Mouse (Mus musculus): ENCODE results near the gene Erc2. TPM values are rescaled to one million over a fixed set of nuclear protein-coding genes. Genes with fewer than 3 reads are reported as not detected.

The Erc2 gene
- polyA plus RNA-seq, 1 experiment from 2014 or later = 8.1 TPM

DNA sequence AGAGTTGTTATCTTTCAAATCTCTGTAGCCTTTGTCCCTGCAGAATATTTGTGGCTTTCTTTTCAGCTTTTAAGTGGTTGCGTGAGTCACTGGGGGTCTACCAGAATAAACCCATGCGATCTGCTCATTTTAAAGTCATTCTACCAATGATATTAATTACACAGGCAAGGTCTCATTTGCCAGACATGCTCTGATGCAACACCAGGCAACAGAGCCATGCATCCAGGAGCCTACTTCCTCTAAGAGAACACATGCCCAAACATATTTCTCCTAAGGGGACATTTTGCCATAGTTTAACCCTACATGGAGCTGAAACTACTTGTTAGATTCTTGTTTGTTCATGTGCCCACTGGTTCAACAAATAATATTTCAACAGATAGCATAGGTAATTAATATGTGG, 584.1 kb downstream of the Erc2 start:
- Histone ChIP-seq H3K36me3 (no peaks in the 10 kb centered on the region), H3K9ac (replicated peaks) (no peak overlapping the region), H3K27me3 (no peaks in the 10 kb centered on the region), H3K4me2 (no peak overlapping the region), H3K4me1 (replicated peaks) (peaks cover 16% of the 10 kb centered on the region; the same call in 1 of the 2 replicates), H3K4me3 (replicated peaks) (no peak overlapping the region), H3K9me3 (no peaks in the 10 kb centered on the region), H3K27ac (no peak overlapping the region)
- WGBS = 88% methylated on average over 2 of the region's 2 CpGs
- no peak for ATAC-seq (ENCODE audit: insufficient number of reproducible peaks, insufficient read depth, low FRiP score, low TSS enrichment, low read depth)

DNA sequence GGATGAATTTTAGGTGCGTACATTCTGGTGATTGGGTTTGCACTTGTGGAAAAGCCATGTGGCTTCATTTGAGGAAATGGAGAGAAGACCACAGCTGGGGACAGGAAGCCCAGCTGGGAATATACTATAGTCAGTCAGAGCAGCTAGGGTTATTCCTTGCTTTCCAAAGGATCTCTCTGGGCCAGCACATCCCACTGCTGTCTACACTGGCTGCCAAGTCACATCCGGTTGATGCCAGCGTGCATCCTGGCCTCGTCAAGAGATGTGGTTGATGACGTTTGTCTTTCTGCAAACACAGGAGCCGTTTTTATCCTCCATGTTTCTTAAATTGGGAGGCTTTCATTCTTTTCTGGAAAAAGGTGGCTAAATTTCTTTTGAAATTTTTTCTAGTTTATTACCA, 603.3 kb downstream of the Erc2 start:
- no peaks in the 10 kb centered on the region for H3K4me1 ChIP-seq (replicated peaks)
- 92% methylated on average over 6 of the region's 6 CpGs for WGBS
- H3K4me3 ChIP-seq (replicated peaks) = no peak overlapping the region
- no peaks in the 10 kb centered on the region for H3K36me3 ChIP-seq
- no peak for ATAC-seq (ENCODE audit: insufficient number of reproducible peaks, insufficient read depth, low FRiP score, low TSS enrichment, low read depth)
- H3K4me2 ChIP-seq = no peak overlapping the region
- H3K9ac ChIP-seq (replicated peaks) = no peak overlapping the region
- no peaks in the 10 kb centered on the region for H3K9me3 ChIP-seq
- H3K27me3 ChIP-seq = no peaks in the 10 kb centered on the region
- no peak overlapping the region for H3K27ac ChIP-seq

DNA sequence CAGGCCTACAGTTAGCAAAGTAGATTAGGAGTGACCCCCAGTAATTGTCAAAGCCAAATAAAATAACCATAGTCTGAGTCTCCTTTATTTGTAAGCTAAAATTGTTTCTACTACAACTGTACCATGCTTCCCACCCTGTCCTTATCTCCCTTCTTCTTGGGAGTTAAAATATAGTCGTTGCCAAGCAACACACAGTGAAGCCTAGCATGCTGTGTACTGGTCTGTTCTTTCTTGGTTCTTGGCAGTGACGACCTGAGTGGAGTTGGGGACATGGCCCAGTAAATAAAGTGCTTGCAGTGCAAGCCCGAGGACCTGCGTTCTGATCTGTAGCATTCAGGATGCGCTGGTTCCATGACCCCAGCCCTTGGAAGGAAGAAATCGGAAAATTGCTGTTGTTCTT, 608.3 kb downstream of the Erc2 start:
- WGBS = 90% methylated on average over 6 of the region's 6 CpGs
- ATAC-seq (ENCODE audit: insufficient number of reproducible peaks, insufficient read depth, low FRiP score, low TSS enrichment, low read depth) = no peak
- Histone ChIP-seq H3K4me1 (replicated peaks) (no peaks in the 10 kb centered on the region), H3K4me3 (replicated peaks) (no peak overlapping the region), H3K36me3 (no peaks in the 10 kb centered on the region), H3K27me3 (no peaks in the 10 kb centered on the region), H3K27ac (no peak overlapping the region), H3K9ac (replicated peaks) (no peak overlapping the region), H3K9me3 (no peaks in the 10 kb centered on the region), H3K4me2 (no peak overlapping the region)

DNA sequence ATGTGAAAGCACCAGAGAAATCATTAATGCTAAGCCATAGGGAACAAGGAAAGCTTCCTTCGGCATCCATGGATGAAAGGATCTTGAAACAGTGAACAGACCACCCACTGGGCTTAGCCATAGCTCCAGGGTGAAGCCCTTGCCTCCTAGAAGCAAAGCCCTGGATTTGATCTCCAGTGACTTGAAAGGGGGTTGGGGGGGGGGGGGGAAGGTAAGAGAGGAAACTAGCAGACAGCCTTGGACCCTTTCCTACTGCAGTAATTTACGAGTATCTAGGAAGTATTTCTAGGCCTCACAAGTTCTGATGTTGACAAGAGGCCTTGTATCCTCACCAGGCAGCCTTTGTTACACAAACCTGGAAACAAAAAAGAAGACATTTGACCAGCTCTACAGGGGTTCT, 609.0 kb downstream of the Erc2 start:
- H3K27ac ChIP-seq = no peak overlapping the region
- H3K27me3 ChIP-seq = no peaks in the 10 kb centered on the region
- H3K9me3 ChIP-seq = no peaks in the 10 kb centered on the region
- no peaks in the 10 kb centered on the region for H3K36me3 ChIP-seq
- H3K4me3 ChIP-seq (replicated peaks) = no peak overlapping the region
- no peak overlapping the region for H3K4me2 ChIP-seq
- WGBS = 58% methylated on average over 2 of the region's 2 CpGs
- no peak overlapping the region for H3K9ac ChIP-seq (replicated peaks)
- no peak for ATAC-seq (ENCODE audit: insufficient number of reproducible peaks, insufficient read depth, low FRiP score, low TSS enrichment, low read depth)
- no peaks in the 10 kb centered on the region for H3K4me1 ChIP-seq (replicated peaks)

DNA sequence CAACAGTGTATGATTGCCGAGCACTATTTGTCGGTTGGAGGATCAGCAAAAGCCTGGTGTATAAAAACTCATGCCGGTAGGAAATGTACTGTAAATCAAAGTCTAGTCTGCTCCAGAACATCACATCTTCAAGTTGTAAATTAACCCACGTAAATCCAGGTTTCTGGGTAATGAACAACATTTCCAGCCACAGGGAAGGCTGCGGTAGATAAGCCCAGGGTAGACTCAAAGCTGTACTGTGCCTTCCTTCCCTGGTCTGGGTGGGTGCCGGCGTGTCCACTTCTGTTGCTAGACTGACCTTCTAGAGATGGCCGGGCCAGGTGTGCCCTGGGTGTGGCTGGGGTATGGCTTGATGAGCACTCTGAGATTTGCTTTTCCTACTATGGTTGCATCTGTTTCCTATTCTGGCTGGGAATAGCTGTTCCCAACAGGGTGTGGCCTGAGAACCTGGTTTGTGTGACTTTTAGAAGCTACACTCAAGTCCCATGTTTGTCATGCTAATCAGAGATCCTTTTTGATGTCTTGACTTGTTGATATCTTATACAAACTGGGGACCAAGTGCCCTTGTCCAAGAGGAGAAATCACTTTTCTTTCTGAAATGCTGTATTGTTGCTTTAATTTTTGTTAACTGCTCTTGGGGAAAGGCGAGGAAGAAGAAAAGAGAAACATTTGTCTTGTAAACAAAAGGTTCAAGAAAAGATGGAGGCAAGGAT, 616.3 kb downstream of the Erc2 start:
- ATAC-seq (ENCODE audit: insufficient number of reproducible peaks, insufficient read depth, low FRiP score, low TSS enrichment, low read depth) = no peak
- H3K27ac ChIP-seq = no peak overlapping the region
- H3K9ac ChIP-seq (replicated peaks) = no peak overlapping the region
- no peaks in the 10 kb centered on the region for H3K36me3 ChIP-seq
- peaks cover 34% of the 10 kb centered on the region for H3K4me1 ChIP-seq (replicated peaks)
- 57% methylated on average over 9 of the region's 9 CpGs for WGBS
- H3K4me2 ChIP-seq = no peak overlapping the region
- H3K27me3 ChIP-seq = no peaks in the 10 kb centered on the region
- H3K4me3 ChIP-seq (replicated peaks) = no peak overlapping the region
- no peaks in the 10 kb centered on the region for H3K9me3 ChIP-seq

DNA sequence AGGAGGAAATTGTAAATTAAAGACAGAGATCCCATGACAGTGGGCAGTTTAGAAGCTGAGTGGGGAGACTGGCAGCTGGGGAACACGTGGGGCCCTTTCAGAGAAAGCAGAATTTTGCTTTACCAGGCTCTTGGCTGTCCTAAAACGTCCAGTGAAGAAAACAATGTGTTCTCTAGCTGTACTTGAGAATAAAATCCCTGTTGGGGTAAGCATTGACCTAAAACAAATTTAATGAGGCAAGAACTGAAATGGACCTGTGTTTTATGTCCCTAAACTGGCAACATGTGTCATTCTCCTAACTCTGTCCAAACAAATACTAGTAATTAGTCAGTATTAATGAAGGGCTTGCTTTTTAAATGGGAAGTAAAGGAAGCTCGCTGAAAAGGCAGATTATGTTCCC, 617.9 kb downstream of the Erc2 start:
- H3K4me1 ChIP-seq (replicated peaks) = peaks cover 34% of the 10 kb centered on the region
- H3K4me3 ChIP-seq (replicated peaks) = no peak overlapping the region
- 9% methylated on average over 3 of the region's 3 CpGs for WGBS
- H3K9me3 ChIP-seq = no peaks in the 10 kb centered on the region
- H3K9ac ChIP-seq (replicated peaks) = no peak overlapping the region
- no peak; the same call in 1 of the 2 replicates for ATAC-seq (ENCODE audit: insufficient number of reproducible peaks, insufficient read depth, low FRiP score, low TSS enrichment, low read depth)
- peak overlapping the region; percentile 58 for H3K27ac ChIP-seq
- H3K4me2 ChIP-seq = no peak overlapping the region
- no peaks in the 10 kb centered on the region for H3K36me3 ChIP-seq
- H3K27me3 ChIP-seq = no peaks in the 10 kb centered on the region

DNA sequence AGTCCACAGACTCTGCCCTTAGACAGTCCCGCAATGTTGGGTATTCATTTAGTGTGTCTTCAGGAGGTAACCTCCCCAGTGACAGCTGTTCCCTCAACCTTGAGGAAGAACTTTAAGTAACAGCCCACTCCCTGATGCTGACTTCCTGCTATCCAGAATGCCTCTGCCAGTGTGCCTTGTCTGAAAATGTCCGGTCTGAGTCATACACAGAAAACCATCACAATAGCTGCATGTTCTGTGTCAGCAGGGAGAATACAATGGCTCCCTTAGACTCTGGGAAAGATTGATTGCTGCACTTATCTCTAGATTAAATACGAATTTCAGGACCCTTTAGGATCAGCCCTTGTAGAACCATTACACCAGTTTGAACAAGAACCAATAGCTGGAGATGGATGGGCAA, 620.5 kb downstream of the Erc2 start:
- Histone ChIP-seq H3K9me3 (no peaks in the 10 kb centered on the region), H3K4me2 (no peak overlapping the region), H3K9ac (replicated peaks) (no peak overlapping the region), H3K36me3 (no peaks in the 10 kb centered on the region), H3K27ac (no peak overlapping the region), H3K4me1 (replicated peaks) (peaks cover 34% of the 10 kb centered on the region), H3K27me3 (no peaks in the 10 kb centered on the region), H3K4me3 (replicated peaks) (no peak overlapping the region)
- 74% methylated on average over 3 of the region's 3 CpGs for WGBS
- ATAC-seq (ENCODE audit: insufficient number of reproducible peaks, insufficient read depth, low FRiP score, low TSS enrichment, low read depth) = no peak

DNA sequence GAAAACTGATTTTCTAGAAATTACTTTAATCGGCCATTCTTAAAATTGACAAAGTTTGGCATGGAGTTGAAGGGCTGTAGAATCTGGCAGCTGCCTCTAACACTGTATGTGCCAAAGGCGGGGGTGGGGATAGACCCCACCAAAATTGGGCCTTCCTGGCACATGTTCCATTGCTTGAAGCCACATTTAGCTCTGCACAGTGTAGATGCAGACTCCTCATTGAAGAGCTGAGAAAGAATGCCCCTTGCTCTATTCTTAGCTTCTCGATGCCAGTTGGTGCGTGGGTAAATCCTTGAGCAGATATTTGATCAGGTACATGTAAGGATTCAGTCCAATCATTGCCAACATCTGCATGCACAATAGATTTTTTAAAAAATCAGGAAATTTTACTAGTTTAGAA, 621.2 kb downstream of the Erc2 start:
- Histone ChIP-seq H3K4me2 (no peak overlapping the region), H3K27ac (no peak overlapping the region), H3K4me1 (replicated peaks) (peaks cover 33% of the 10 kb centered on the region), H3K9ac (replicated peaks) (no peak overlapping the region), H3K9me3 (no peaks in the 10 kb centered on the region), H3K36me3 (no peaks in the 10 kb centered on the region), H3K4me3 (replicated peaks) (no peak overlapping the region), H3K27me3 (no peaks in the 10 kb centered on the region)
- no peak for ATAC-seq (ENCODE audit: insufficient number of reproducible peaks, insufficient read depth, low FRiP score, low TSS enrichment, low read depth)
- 93% methylated on average over 4 of the region's 4 CpGs for WGBS

DNA sequence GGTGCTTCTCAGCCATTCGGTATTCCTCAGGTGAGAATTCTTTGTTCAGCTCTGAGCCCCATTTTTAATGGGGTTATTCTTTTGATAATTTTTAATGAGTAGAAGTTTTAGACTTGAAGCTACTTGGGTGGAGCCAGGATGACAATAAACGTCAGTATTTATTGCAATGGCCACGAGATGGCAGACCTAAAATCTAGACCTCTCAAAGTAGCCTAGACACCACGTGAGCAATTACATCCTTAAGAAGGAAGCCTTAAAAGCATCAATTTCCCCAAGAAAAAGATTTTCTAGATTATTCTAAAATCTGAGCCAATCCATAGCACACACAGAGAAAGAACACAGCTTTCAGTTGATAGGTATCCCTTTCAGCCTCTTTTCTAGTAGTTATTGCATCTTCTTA, 640.5 kb downstream of the Erc2 start:
- Histone ChIP-seq H3K27me3 (no peaks in the 10 kb centered on the region), H3K9me3 (no peaks in the 10 kb centered on the region), H3K36me3 (no peaks in the 10 kb centered on the region), H3K9ac (replicated peaks) (no peak overlapping the region), H3K4me3 (replicated peaks) (no peak overlapping the region), H3K27ac (no peak overlapping the region), H3K4me1 (replicated peaks) (peaks cover 10% of the 10 kb centered on the region), H3K4me2 (no peak overlapping the region)
- 51% methylated on average over 4 of the region's 4 CpGs for WGBS
- no peak for ATAC-seq (ENCODE audit: insufficient number of reproducible peaks, insufficient read depth, low FRiP score, low TSS enrichment, low read depth)

DNA sequence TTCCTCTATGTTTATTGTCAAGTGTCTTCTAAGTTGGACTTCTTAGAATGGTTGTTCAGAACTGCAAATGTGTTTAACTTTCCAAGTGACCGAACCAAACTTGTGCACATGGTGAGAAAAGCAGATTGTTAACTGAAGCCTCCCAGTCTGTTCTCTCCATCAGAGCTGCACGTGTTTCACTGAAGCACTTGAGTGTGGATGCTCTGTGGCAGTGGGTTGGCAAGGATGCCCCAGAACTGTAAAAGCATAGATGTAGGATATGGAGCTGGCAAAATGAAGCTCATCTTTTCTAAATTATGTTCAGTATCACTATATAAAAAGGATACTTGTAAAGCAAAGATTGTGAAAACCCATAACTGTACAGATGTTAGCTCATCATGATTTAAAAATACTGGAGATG, 645.1 kb downstream of the Erc2 start:
- H3K27me3 ChIP-seq = no peaks in the 10 kb centered on the region; the same call in 1 of the 2 replicates
- H3K4me3 ChIP-seq (replicated peaks) = no peak overlapping the region
- H3K4me2 ChIP-seq = no peak overlapping the region
- H3K36me3 ChIP-seq = no peaks in the 10 kb centered on the region
- no peak for ATAC-seq (ENCODE audit: insufficient number of reproducible peaks, insufficient read depth, low FRiP score, low TSS enrichment, low read depth)
- WGBS = 67% methylated on average over 2 of the region's 2 CpGs
- H3K27ac ChIP-seq = no peak overlapping the region
- no peaks in the 10 kb centered on the region for H3K9me3 ChIP-seq
- peaks cover 10% of the 10 kb centered on the region for H3K4me1 ChIP-seq (replicated peaks)
- H3K9ac ChIP-seq (replicated peaks) = no peak overlapping the region

DNA sequence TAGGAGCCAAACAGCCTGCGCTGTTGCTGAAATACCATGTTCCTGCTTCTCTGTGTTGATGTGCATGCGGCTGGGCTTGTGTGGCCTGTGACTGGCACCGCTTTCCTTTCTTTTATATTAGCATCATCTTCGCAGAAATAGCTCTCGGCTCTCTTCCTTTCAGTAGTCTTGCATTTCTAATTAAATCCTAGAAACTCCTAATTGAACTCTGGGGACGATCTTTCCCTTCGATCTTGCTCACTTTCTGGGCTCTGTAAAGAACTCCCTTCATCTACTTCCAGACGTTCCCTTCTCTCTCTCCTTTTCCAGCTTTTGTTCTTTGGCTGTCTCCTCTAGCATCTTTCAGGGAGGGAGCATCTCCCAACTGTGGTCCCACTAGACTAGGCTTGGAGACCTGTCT, 649.6 kb downstream of the Erc2 start:
- Histone ChIP-seq H3K4me1 (replicated peaks) (peaks cover 12% of the 10 kb centered on the region; the same call in 1 of the 2 replicates), H3K4me2 (no peak overlapping the region), H3K4me3 (replicated peaks) (no peak overlapping the region), H3K36me3 (no peaks in the 10 kb centered on the region), H3K27me3 (no peaks in the 10 kb centered on the region; the same call in 1 of the 2 replicates), H3K27ac (no peak overlapping the region), H3K9me3 (no peaks in the 10 kb centered on the region), H3K9ac (replicated peaks) (no peak overlapping the region)
- no peak for ATAC-seq (ENCODE audit: insufficient number of reproducible peaks, insufficient read depth, low FRiP score, low TSS enrichment, low read depth)
- 81% methylated on average over 8 of the region's 8 CpGs for WGBS

DNA sequence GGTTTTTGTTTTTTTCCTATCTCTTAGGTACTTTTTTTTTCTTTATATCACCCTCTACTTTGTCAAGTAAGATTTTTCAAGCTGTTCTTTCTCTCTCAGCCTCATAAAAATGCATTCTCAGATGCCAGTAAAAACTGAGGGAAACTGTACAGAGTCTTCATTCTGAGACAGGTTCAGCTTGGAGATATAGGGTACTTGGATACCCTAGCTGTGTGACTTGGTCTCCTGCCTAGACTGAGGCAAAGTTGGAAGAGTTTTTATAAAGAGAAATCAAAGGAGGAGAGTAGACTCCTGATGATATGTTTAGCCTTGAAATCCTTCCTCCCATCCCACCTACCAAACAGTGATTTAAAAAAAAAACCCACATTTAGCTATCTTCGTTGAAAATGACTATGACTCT, 651.4 kb downstream of the Erc2 start:
- H3K4me2 ChIP-seq = no peak overlapping the region
- H3K9me3 ChIP-seq = no peaks in the 10 kb centered on the region
- H3K4me1 ChIP-seq (replicated peaks) = peaks cover 16% of the 10 kb centered on the region; the same call in 1 of the 2 replicates
- no peak overlapping the region for H3K4me3 ChIP-seq (replicated peaks)
- no peaks in the 10 kb centered on the region for H3K36me3 ChIP-seq
- H3K9ac ChIP-seq (replicated peaks) = no peak overlapping the region
- H3K27ac ChIP-seq = no peak overlapping the region
- no peaks in the 10 kb centered on the region; the same call in 1 of the 2 replicates for H3K27me3 ChIP-seq
- ATAC-seq (ENCODE audit: insufficient number of reproducible peaks, insufficient read depth, low FRiP score, low TSS enrichment, low read depth) = no peak
- WGBS = 87% methylated on average over 1 of the region's 1 CpGs
